Mouse (Mus musculus): ENCODE data around the gene Sort1.

The Sort1 gene

GRCm38 (mm10) chr3:108295379-108296219 is 11.7 kb downstream of the Sort1 start:
- DNase-seq (ENCODE audit: low read depth, low spot score): no peak

DNA sequence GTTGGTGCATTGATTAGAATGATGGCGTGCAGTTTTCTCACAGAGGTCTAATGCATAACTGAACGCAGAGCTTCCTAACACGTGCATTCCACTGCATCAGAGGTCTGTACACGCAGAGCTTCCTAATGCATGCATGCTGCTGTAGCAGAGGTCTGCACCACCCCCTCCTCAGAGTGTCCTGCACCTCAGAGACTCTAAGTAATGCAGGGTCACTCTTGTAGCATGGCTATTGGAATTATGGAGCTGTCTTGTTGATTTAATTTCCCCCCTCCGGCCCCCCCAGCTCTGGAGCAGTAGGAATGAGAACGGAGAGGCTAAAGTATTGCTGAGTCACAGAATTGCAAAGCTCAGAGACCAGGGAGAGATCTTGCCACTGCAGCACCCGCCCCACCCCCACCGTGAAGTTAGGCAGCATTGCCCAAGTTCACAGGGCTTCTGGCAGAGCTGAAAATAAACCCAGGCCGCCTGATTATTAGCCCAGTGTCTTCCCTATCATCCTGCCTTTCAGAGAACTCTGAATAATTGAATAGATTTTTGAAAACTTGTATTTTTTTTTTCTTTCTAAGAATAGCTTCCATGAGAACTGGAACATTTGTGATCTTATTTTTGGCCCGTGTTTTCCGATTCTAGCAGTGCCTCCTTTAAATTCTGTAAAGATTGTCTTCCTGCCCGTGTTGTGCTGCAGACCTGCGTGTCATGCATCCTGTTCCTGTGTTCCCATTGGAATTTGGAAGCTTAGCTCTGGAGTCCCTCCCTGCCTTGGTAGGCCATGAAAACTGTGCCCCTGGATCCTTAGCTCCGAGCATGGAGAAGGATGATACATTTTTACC is 12.6 kb downstream of the Sort1 start:
- DNase-seq (ENCODE audit: low read depth, low spot score): no peak

GRCm38 (mm10) chr3:108297050-108297419 is 13.2 kb downstream of the Sort1 start:
- no peak for DNase-seq (ENCODE audit: low read depth, low spot score)

GRCm38 (mm10) chr3:108297603-108298553 is 14.0 kb downstream of the Sort1 start:
- DNase-seq (ENCODE audit: low read depth, low spot score): no peak

DNA sequence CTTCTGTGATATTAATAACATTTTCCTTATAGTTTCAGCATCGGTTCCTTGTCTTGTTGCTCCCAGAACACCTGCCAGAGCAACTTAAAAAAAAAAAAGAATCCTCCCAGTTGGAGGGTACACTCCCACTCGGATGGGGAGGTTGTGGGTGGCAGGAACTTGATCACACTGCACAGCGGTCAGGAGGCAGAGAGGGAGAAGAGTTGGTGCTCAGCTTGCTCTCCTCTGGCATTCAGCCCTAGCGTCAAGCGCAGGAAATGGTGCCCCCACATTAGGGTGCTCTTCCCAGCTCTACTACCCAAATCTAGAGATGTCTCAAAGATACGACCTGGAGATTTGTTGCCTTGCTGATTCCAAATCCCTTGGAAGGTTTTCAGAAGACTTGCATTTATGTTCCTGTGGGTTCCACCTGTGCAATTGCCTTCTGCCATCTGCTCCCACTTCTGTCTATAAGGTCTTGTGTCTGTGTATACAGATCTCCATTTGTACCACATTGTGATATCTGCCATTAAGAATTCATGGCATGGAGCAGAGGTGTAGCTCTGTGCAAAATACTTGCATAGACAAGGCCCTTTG is 16.7 kb downstream of the Sort1 start:
- DNase-seq (ENCODE audit: low read depth, low spot score): no peak

DNA sequence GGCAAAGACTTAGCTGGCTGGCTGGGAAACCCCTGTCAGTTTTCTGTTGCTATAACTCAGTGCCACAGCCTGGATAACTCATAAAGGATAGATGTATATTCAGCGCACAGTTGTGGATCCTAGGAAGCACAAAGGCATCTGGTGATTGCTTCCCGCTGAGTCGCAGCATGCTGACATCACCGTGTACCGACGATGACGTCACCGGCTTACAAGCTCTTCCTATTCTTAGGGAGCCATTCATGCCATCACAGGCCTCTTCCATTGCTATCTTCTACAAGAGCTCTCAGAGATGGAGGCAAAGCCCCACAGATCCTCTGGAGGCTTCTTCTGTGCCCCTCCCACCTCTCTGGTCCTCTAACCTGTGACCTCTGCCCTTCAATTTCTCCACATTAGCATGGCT is 19.8 kb downstream of the Sort1 start:
- no peak for DNase-seq (ENCODE audit: low read depth, low spot score)

DNA sequence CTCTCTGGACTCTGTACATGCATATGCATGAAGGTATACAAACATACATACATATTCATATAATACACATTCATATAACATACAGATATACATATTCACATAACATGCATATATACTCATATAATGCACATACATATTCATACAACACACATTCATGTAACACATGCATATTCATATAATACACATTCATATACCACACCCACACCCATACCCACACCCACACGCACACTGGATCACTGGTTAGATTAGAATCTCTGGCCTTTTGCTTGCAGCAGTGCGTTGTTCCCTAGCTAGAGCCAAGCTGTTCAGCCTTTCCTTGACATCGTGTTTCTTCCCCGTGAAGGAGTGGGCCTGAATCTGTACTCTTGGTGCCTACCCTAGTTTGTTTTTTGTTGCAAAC is 20.9 kb downstream of the Sort1 start:
- DNase-seq (ENCODE audit: low read depth, low spot score): no peak

GRCm38 (mm10) chr3:108306387-108306786 is 22.5 kb downstream of the Sort1 start:
- DNase-seq (ENCODE audit: low read depth, low spot score): no peak

- no peak for DNase-seq (ENCODE audit: low read depth, low spot score)
These were observed 23.6 kb downstream of the Sort1 start for GRCm38 (mm10) chr3:108307485-108307884.

GRCm38 (mm10) chr3:108310921-108311341 is 27.0 kb downstream of the Sort1 start:
- no peak for DNase-seq (ENCODE audit: low read depth, low spot score)

DNA sequence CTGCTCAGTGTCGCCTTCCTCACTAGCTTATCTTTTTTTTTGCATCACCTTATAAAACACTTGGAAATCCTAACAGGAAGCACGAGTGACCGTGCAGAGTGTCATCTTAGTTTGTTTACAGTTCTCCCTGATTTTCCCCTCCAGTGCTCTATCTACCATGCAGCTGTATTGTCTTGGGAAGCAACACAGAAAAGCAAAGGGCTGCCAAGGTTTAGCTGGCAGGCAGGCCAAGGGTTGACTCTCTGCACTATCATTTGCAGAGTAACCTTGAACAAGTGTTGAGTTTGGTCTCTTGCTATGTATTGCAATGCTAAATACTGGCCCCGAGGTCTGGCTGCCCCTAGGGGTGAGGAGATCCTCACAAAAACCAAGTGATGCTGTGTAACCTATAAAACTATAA is 27.8 kb downstream of the Sort1 start:
- no peak for DNase-seq (ENCODE audit: low read depth, low spot score)

- no peak for DNase-seq (ENCODE audit: low read depth, low spot score)
These were observed 28.5 kb downstream of the Sort1 start for GRCm38 (mm10) chr3:108312414-108312813.

DNA sequence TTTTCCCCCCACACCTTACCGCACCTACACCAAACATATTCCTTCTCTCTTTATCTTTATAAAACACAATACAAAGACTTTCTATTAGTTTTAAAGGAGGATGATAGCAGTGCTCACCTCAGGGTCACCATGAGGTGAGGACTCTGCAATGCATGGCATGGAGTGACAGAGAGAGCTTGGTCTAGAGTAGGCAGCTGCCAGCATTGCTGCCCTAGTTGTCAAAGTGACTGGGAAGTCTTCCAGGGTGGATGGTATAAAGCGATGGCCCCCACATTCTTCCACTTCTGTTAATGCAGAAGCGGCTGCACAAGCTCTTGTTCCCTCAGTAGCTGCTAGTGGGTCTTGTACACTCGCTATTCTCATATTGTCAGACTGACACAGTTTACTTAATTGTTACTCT is 29.3 kb downstream of the Sort1 start:
- DNase-seq (ENCODE audit: low read depth, low spot score): no peak

DNA sequence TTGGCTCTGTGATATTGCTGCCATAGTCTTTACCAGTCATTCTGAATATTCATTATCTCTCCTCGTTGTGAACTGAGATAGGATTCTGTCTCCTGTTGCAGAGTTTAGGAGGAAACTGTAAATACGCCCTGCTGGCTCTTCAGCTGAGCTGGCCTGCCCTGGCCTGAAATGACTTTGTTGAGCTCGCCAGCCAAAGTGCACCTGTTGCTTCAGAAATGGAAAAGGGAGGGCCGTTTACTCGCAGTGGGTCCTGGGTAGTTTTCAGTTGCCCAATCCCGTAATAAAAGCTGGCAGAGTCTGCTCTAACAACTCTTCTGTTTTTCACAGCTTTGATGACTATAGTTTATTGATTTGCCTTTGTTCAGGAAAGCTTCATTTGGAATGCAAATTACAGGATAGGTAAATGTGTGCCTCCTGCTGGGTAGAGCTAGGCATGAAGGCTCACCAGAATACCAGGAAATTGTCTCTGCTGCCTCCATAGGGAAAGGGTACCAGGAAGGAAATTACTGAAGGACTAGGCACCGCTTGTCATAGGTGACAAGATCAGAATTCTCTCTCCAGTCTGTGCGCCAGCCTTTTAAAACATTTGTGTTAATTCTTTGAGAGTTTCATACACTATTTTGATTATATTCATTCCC is 30.3 kb downstream of the Sort1 start:
- no peak for DNase-seq (ENCODE audit: low read depth, low spot score)

- DNase-seq (ENCODE audit: low read depth, low spot score): no peak
These were observed 34.6 kb downstream of the Sort1 start for GRCm38 (mm10) chr3:108318517-108318916.

GRCm38 (mm10) chr3:108321671-108322070 is 37.8 kb downstream of the Sort1 start:
- no peak for DNase-seq (ENCODE audit: low read depth, low spot score)

DNA sequence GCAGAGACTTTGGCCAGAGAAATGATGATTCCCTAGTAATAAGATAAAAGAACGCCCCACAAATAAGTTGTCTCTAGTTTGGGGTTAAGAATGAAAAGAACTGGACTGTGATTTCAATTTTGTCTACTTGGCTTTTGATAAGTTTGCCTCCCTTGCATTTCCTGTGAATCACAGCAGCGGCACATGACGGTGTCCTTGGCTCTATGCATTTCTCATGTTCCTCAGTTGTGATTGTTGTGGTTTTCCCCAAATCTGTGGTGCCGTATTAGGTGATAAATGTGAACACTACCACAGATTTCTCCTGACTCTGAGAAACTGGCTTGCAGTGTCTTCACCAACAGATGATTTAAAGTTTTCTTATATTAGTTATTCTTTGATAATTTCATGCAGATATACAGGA is 38.3 kb downstream of the Sort1 start:
- DNase-seq (ENCODE audit: low read depth, low spot score): no peak

DNA sequence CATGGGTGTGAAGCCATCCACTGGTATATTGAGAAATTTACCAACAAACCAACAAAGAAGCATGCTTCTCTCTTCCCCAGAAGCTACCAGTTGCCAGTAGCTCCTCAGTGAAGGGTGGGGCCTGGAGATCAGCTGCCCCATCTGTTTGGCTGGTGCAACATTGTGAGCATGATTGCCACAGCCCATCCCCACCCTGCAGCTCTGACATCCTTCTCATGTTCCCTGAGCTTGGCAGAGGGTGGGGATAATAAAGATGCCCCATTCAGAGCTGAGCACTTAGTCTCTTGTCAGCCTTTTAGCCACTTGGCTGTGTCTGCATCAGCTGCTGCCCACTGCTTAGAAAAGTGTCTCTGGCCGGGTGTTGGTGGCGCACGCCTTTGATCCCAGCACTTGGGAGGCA is 39.1 kb downstream of the Sort1 start:
- no peak for DNase-seq (ENCODE audit: low read depth, low spot score)

DNA sequence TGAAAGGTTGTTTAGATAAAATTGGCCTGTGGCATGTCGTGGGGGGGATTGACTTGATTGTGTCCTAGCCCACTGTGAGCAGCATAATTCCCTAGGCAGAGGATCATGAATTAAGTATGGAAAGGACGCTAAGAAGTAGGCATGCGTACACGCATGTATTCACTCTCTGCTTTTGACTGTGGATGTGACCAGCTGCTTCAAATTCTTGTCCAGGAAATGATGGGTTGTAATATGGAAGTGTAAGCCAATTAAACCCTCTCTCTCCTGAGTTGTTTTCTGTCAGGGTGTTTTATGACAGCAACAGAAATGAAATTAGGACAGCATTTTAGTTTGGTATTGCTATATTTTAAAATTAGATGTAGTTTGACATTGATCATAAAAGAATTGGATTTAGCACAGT is 41.0 kb downstream of the Sort1 start:
- DNase-seq (ENCODE audit: low read depth, low spot score): no peak

DNA sequence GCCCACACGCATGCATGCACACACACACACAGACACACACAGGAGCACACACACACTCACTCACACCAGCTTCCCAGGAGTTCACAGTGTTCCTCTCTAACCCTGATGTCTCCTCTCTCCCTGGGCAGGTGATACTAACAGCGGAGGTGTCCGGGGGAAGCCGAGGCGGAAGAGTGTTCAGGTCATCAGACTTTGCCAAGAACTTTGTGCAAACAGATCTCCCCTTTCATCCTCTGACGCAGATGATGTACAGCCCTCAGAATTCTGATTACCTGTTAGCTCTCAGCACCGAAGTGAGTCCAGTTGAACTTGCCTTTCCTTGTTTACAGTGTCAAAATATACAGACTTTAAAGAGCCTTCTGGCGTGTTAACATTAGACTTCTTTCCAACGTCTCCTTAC is 41.6 kb downstream of the Sort1 start:
- DNase-seq (ENCODE audit: low read depth, low spot score): no peak

DNA sequence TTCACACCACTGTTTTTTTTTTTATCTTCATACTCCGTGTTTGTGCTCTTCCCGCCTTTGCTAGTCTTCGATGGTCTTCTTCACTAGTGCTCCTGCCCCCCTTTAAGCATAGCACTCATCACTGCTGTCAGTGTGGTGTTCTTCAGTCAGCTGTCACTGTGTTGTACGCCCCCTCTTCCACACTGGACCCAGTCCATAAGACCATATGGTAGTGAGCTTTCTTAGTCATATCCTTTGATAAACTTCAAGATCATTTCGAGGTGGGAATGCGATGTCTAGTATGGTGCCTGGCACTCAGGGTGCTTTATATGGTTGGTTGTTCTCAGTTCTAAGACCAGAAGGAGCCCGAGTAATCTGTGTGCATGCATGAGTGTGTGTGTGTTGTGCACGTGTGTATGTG is 43.4 kb downstream of the Sort1 start:
- DNase-seq (ENCODE audit: low read depth, low spot score): no peak

All from retina, adult 2 months (tissue).